ENCODE assay signal across 10 mouse cellular contexts in the genomic region with DNA sequence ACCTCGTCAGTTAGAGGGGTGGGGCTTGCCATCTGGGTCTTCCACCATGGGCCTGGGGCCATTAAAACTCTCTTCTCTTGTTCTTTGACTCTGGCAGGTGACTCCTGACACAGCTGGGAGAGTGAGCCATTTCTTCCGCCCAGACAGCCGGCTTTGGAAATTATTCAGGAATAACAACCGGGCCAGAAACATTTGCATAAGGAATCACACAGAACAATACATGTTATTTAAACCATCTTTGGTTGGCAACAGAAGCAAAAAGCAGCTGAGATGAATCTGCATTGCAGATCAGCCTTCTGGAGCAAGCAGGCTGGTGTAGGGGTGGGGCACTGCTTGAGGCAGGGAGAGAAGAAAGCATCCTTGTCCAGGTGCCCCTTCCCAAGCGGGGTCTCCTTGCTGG.
DNase-seq lines count a peak whose midpoint lies in the region; ATAC-seq and TF ChIP-seq lines count a peak whose summit lies in the region.
"Had no signal": no experiment of that assay in that cellular context is flagged by ENCODE, and none has a peak within 500 bp of the region (broad histone marks: within the 10 kb centered on the region; RNA-seq: fewer than 3 reads in every experiment).

No protein-coding gene starts in this region.

- no peak overlapping the region for H3K4me3 ChIP-seq in forebrain, embryonic 11.5 days (ENCODE audit: low read depth, low read length)
- no peak overlapping the region for H3K4me3 ChIP-seq in forebrain, embryonic 10.5 days
- no peak overlapping the region for H3K4me3 ChIP-seq in forebrain, embryonic 15.5 days
- no peak overlapping the region for H3K4me3 ChIP-seq in midbrain, postnatal 0 days (ENCODE audit: low read depth, low read length)
- H3K4me3 ChIP-seq in limb, embryonic 10.5 days = no peak overlapping the region
- H3K4me3 ChIP-seq: limb, embryonic 13.5 days had no signal

- no peak for TF ChIP-seq CTCF in midbrain, postnatal 0 days (IDR thresholded peaks at IDR 0.05)

- WGBS in forebrain, embryonic 11.5 days = 63% methylated on average over 5 of the region's 5 CpGs
- WGBS in forebrain, embryonic 10.5 days = 76% methylated on average over 5 of the region's 5 CpGs
- 12% methylated on average over 5 of the region's 5 CpGs for WGBS in forebrain, embryonic 15.5 days
- 17% methylated on average over 5 of the region's 5 CpGs for WGBS in midbrain, postnatal 0 days
- 88% methylated on average over 5 of the region's 5 CpGs for WGBS in limb, embryonic 10.5 days

- no peak for DNase-seq in forebrain, embryonic 11.5 days (ENCODE audit: low spot score)
- DNase-seq in forebrain, embryonic 10.5 days (ENCODE audit: extremely low spot score, low spot score) = no peak
- DNase-seq in layer of hippocampus, adult 8-10 months (ENCODE audit: low spot score in 2 of 2) = peak; percentile 50 to 51
- peak; percentile 41 for DNase-seq in midbrain, postnatal 0 days (ENCODE audit: low spot score)
- DNase-seq in limb, embryonic 10.5 days (ENCODE audit: low spot score) = no peak
- no peak for DNase-seq in thymus, postnatal 10 days (ENCODE audit: low spot score in 2 of 2)
- no peak for DNase-seq in T-cell, adult 2 months (ENCODE audit: low spot score)
- DNase-seq: kidney, adult 8-10 months had no signal

- ATAC-seq in forebrain, embryonic 11.5 days (replicated peaks; ENCODE audit: low FRiP score) = peak; percentile 68
- ATAC-seq in forebrain, embryonic 15.5 days (replicated peaks) = peak; percentile 92
- ATAC-seq in midbrain, postnatal 0 days (ENCODE audit: low FRiP score) = no peak

- H3K4me2 ChIP-seq in forebrain, embryonic 11.5 days (ENCODE audit: low read depth, low read length, severe bottlenecking) = no peak overlapping the region
- no peak overlapping the region for H3K4me2 ChIP-seq in forebrain, embryonic 15.5 days (replicated peaks)
- no peak overlapping the region for H3K4me2 ChIP-seq in midbrain, postnatal 0 days (ENCODE audit: low read depth, low read length, poor library complexity, severe bottlenecking)
- H3K4me2 ChIP-seq: limb, embryonic 13.5 days had no signal

- 0 out of 2 replicates have a peak, but pooled peaks cover 2% of the 10 kb centered on the region for H3K4me1 ChIP-seq in forebrain, embryonic 11.5 days (replicated peaks; ENCODE audit: control insufficient read depth, insufficient read depth, low read length)
- H3K4me1 ChIP-seq in forebrain, embryonic 10.5 days = peaks cover 1% of the 10 kb centered on the region; the same call in 1 of the 2 replicates
- peaks cover 35% of the 10 kb centered on the region for H3K4me1 ChIP-seq in forebrain, embryonic 15.5 days
- no peaks in the 10 kb centered on the region for H3K4me1 ChIP-seq in midbrain, postnatal 0 days (ENCODE audit: insufficient read depth, low read length)
- peaks cover 7% of the 10 kb centered on the region; the same call in 1 of the 2 replicates for H3K4me1 ChIP-seq in limb, embryonic 10.5 days

- H3K9me3 ChIP-seq in forebrain, embryonic 11.5 days (ENCODE audit: control insufficient read depth, low read length) = no peaks in the 10 kb centered on the region
- no peaks in the 10 kb centered on the region for H3K9me3 ChIP-seq in forebrain, embryonic 10.5 days
- no peaks in the 10 kb centered on the region for H3K9me3 ChIP-seq in forebrain, embryonic 15.5 days
- no peaks in the 10 kb centered on the region for H3K9me3 ChIP-seq in midbrain, postnatal 0 days (ENCODE audit: low read length)
- H3K9me3 ChIP-seq in limb, embryonic 10.5 days (replicated peaks) = no peaks in the 10 kb centered on the region
- H3K9me3 ChIP-seq: limb, embryonic 13.5 days had no signal

- no peaks in the 10 kb centered on the region for H3K36me3 ChIP-seq in forebrain, embryonic 11.5 days (ENCODE audit: control insufficient read depth, insufficient read depth, low read length)
- no peaks in the 10 kb centered on the region for H3K36me3 ChIP-seq in forebrain, embryonic 10.5 days (replicated peaks)
- no peaks in the 10 kb centered on the region for H3K36me3 ChIP-seq in forebrain, embryonic 15.5 days
- no peaks in the 10 kb centered on the region for H3K36me3 ChIP-seq in midbrain, postnatal 0 days (ENCODE audit: insufficient read depth, low read length)
- H3K36me3 ChIP-seq in limb, embryonic 10.5 days = no peaks in the 10 kb centered on the region
- H3K36me3 ChIP-seq: limb, embryonic 13.5 days had no signal

- H3K27ac ChIP-seq in forebrain, embryonic 11.5 days (ENCODE audit: low read depth, low read length) = no peak overlapping the region; the same call in 1 of the 2 replicates
- H3K27ac ChIP-seq in forebrain, embryonic 10.5 days = no peak overlapping the region
- H3K27ac ChIP-seq in forebrain, embryonic 15.5 days (replicated peaks) = peak overlapping the region; percentile 77
- no peak overlapping the region for H3K27ac ChIP-seq in midbrain, postnatal 0 days (ENCODE audit: low read depth, low read length)
- no peak overlapping the region for H3K27ac ChIP-seq in limb, embryonic 10.5 days
- H3K27ac ChIP-seq: limb, embryonic 13.5 days had no signal

- no peaks in the 10 kb centered on the region for H3K27me3 ChIP-seq in forebrain, embryonic 11.5 days (ENCODE audit: control insufficient read depth, insufficient read depth, low read length)
- H3K27me3 ChIP-seq in forebrain, embryonic 10.5 days (ENCODE audit: poor library complexity, severe bottlenecking) = no peaks in the 10 kb centered on the region
- no peaks in the 10 kb centered on the region for H3K27me3 ChIP-seq in forebrain, embryonic 15.5 days
- no peaks in the 10 kb centered on the region for H3K27me3 ChIP-seq in midbrain, postnatal 0 days (ENCODE audit: insufficient read depth, low read length)
- H3K27me3 ChIP-seq in limb, embryonic 10.5 days (ENCODE audit: low read depth, poor library complexity, severe bottlenecking) = no peaks in the 10 kb centered on the region
- H3K27me3 ChIP-seq: limb, embryonic 13.5 days had no signal

- no peak overlapping the region for H3K9ac ChIP-seq in forebrain, embryonic 11.5 days (ENCODE audit: low read length)
- no peak overlapping the region for H3K9ac ChIP-seq in forebrain, embryonic 15.5 days (replicated peaks)
- no peak overlapping the region for H3K9ac ChIP-seq in midbrain, postnatal 0 days (replicated peaks; ENCODE audit: low read length, poor library complexity, severe bottlenecking)
- H3K9ac ChIP-seq: limb, embryonic 13.5 days had no signal

Comparison
In these comparisons a context has a peak if more than half of its experiments do, and no peak if none do; other contexts are left out.
1. DNase-seq: peak in layer of hippocampus, adult 8-10 months (2 of 2) and midbrain, postnatal 0 days (single experiment); none in forebrain, embryonic 11.5 days (single experiment), forebrain, embryonic 10.5 days (single experiment), limb, embryonic 10.5 days (single experiment), thymus, postnatal 10 days (0 of 2) and T-cell, adult 2 months (single experiment).